Mouse (Mus musculus): ENCODE data around the gene Aida. TPM values are rescaled to one million over a fixed set of nuclear protein-coding genes. Genes with fewer than 3 reads are reported as not detected.
"Not testable (repeated sequence)": the region's sequence is repeated elsewhere in the genome, so short reads cannot be mapped to it uniquely, and the experiment has no call there.

Aida gene
- polyA plus RNA-seq, 1 experiment: 29.3 TPM

GRCm38 (mm10) chr1:183299161-183299560 is 2.8 kb downstream of the Aida start:
- H3K4me3 ChIP-seq (replicated peaks; ENCODE audit: control insufficient read depth, low read depth, low read length): no peak overlapping the region
- TF ChIP-seq POLR2A (IDR thresholded peaks at IDR 0.05; ENCODE audit: borderline replicate concordance, control insufficient read depth, low read depth, low read length): no peak
- TF ChIP-seq CTCF (IDR thresholded peaks at IDR 0.05; ENCODE audit: control insufficient read depth, insufficient read depth, low read length): no peak
- no peaks in the 10 kb centered on the region for H3K4me1 ChIP-seq (ENCODE audit: control insufficient read depth, insufficient read depth, low read length)
- 83% methylated on average over 6 of the region's 6 CpGs for WGBS
- H3K27ac ChIP-seq (ENCODE audit: control insufficient read depth, insufficient read depth, low read depth, low read length, poor library complexity): no peak overlapping the region

- Histone ChIP-seq H3K27ac (ENCODE audit: control insufficient read depth, insufficient read depth, low read depth, low read length, poor library complexity) (no peak overlapping the region), H3K4me1 (ENCODE audit: control insufficient read depth, insufficient read depth, low read length) (no peaks in the 10 kb centered on the region; the same call in 1 of the 2 replicates), H3K4me3 (replicated peaks; ENCODE audit: control insufficient read depth, low read depth, low read length) (no peak overlapping the region)
- TF ChIP-seq CTCF (IDR thresholded peaks at IDR 0.05; ENCODE audit: control insufficient read depth, insufficient read depth, low read length): no peak
- TF ChIP-seq POLR2A (IDR thresholded peaks at IDR 0.05; ENCODE audit: borderline replicate concordance, control insufficient read depth, low read depth, low read length): no peak
- 47% methylated on average over 3 of the region's 3 CpGs for WGBS
Measured at GRCm38 (mm10) chr1:183307555-183307954, 11.2 kb downstream of the Aida start.

- WGBS: 84% methylated on average over 1 of the region's 1 CpGs
- no peaks in the 10 kb centered on the region; the same call in 1 of the 2 replicates for H3K4me1 ChIP-seq (ENCODE audit: control insufficient read depth, insufficient read depth, low read length)
- no peak overlapping the region for H3K4me3 ChIP-seq (replicated peaks; ENCODE audit: control insufficient read depth, low read depth, low read length)
- TF ChIP-seq CTCF (IDR thresholded peaks at IDR 0.05; ENCODE audit: control insufficient read depth, insufficient read depth, low read length) (no peak), POLR2A (IDR thresholded peaks at IDR 0.05; ENCODE audit: borderline replicate concordance, control insufficient read depth, low read depth, low read length) (no peak)
- no peak overlapping the region for H3K27ac ChIP-seq (ENCODE audit: control insufficient read depth, insufficient read depth, low read depth, low read length, poor library complexity)
Measured at GRCm38 (mm10) chr1:183308476-183308875, 12.1 kb downstream of the Aida start.

- WGBS: 95% methylated on average over 2 of the region's 2 CpGs
- H3K4me3 ChIP-seq (replicated peaks; ENCODE audit: control insufficient read depth, low read depth, low read length); H3K4me1 ChIP-seq (ENCODE audit: control insufficient read depth, insufficient read depth, low read length); H3K27ac ChIP-seq (ENCODE audit: control insufficient read depth, insufficient read depth, low read depth, low read length, poor library complexity): not testable (repeated sequence)
Measured at GRCm38 (mm10) chr1:183309601-183310000, 13.2 kb downstream of the Aida start.

GRCm38 (mm10) chr1:183312076-183312475 is 15.7 kb downstream of the Aida start:
- Histone ChIP-seq H3K27ac (ENCODE audit: control insufficient read depth, insufficient read depth, low read depth, low read length, poor library complexity) (no peak overlapping the region), H3K4me3 (replicated peaks; ENCODE audit: control insufficient read depth, low read depth, low read length) (no peak overlapping the region), H3K4me1 (ENCODE audit: control insufficient read depth, insufficient read depth, low read length) (no peaks in the 10 kb centered on the region; the same call in 1 of the 2 replicates)
- WGBS: 87% methylated on average over 2 of the region's 2 CpGs
- TF ChIP-seq POLR2A (IDR thresholded peaks at IDR 0.05; ENCODE audit: borderline replicate concordance, control insufficient read depth, low read depth, low read length) (no peak), CTCF (IDR thresholded peaks at IDR 0.05; ENCODE audit: control insufficient read depth, insufficient read depth, low read length) (no peak)

- Histone ChIP-seq H3K4me1 (ENCODE audit: control insufficient read depth, insufficient read depth, low read length) (no peaks in the 10 kb centered on the region; the same call in 1 of the 2 replicates), H3K4me3 (replicated peaks; ENCODE audit: control insufficient read depth, low read depth, low read length) (no peak overlapping the region), H3K27ac (ENCODE audit: control insufficient read depth, insufficient read depth, low read depth, low read length, poor library complexity) (no peak overlapping the region)
- no peak for TF ChIP-seq POLR2A (IDR thresholded peaks at IDR 0.05; ENCODE audit: borderline replicate concordance, control insufficient read depth, low read depth, low read length)
- no peak for TF ChIP-seq CTCF (IDR thresholded peaks at IDR 0.05; ENCODE audit: control insufficient read depth, insufficient read depth, low read length)
- 76% methylated on average over 2 of the region's 2 CpGs for WGBS
Measured at GRCm38 (mm10) chr1:183315783-183316182, 19.4 kb downstream of the Aida start.

- WGBS: 10% methylated on average over 3 of the region's 3 CpGs
- no peak overlapping the region for H3K4me3 ChIP-seq (replicated peaks; ENCODE audit: control insufficient read depth, low read depth, low read length)
- no peak overlapping the region for H3K27ac ChIP-seq (ENCODE audit: control insufficient read depth, insufficient read depth, low read depth, low read length, poor library complexity)
Measured at GRCm38 (mm10) chr1:183320708-183321107, 24.3 kb downstream of the Aida start.

GRCm38 (mm10) chr1:183322496-183322895 is 26.1 kb downstream of the Aida start:
- H3K4me1 ChIP-seq (ENCODE audit: control insufficient read depth, insufficient read depth, low read length); H3K4me3 ChIP-seq (replicated peaks; ENCODE audit: control insufficient read depth, low read depth, low read length); H3K27ac ChIP-seq (ENCODE audit: control insufficient read depth, insufficient read depth, low read depth, low read length, poor library complexity): not testable (repeated sequence)
- 48% methylated on average over 5 of the region's 5 CpGs for WGBS

More at GRCm38 (mm10) chr1:183320708-183321107, 24.3 kb downstream of the Aida start:
- peaks cover 1% of the 10 kb centered on the region; the same call in 1 of the 2 replicates for H3K4me1 ChIP-seq (ENCODE audit: control insufficient read depth, insufficient read depth, low read length)
- TF ChIP-seq POLR2A (IDR thresholded peaks at IDR 0.05; ENCODE audit: borderline replicate concordance, control insufficient read depth, low read depth, low read length): no peak
- TF ChIP-seq CTCF (IDR thresholded peaks at IDR 0.05; ENCODE audit: control insufficient read depth, insufficient read depth, low read length): no peak

GRCm38 (mm10) chr1:183323923-183324322 is 27.5 kb downstream of the Aida start:
- peaks cover 1% of the 10 kb centered on the region; the same call in 1 of the 2 replicates for H3K4me1 ChIP-seq (ENCODE audit: control insufficient read depth, insufficient read depth, low read length)
- WGBS: 93% methylated on average over 2 of the region's 2 CpGs
- H3K27ac ChIP-seq (ENCODE audit: control insufficient read depth, insufficient read depth, low read depth, low read length, poor library complexity): no peak overlapping the region
- no peak for TF ChIP-seq CTCF (IDR thresholded peaks at IDR 0.05; ENCODE audit: control insufficient read depth, insufficient read depth, low read length)
- no peak for TF ChIP-seq POLR2A (IDR thresholded peaks at IDR 0.05; ENCODE audit: borderline replicate concordance, control insufficient read depth, low read depth, low read length)
- no peak overlapping the region for H3K4me3 ChIP-seq (replicated peaks; ENCODE audit: control insufficient read depth, low read depth, low read length)

All from bone marrow, adult 2 months (tissue).